11 mouse cellular contexts compared by ENCODE assay signal in the genomic region with DNA sequence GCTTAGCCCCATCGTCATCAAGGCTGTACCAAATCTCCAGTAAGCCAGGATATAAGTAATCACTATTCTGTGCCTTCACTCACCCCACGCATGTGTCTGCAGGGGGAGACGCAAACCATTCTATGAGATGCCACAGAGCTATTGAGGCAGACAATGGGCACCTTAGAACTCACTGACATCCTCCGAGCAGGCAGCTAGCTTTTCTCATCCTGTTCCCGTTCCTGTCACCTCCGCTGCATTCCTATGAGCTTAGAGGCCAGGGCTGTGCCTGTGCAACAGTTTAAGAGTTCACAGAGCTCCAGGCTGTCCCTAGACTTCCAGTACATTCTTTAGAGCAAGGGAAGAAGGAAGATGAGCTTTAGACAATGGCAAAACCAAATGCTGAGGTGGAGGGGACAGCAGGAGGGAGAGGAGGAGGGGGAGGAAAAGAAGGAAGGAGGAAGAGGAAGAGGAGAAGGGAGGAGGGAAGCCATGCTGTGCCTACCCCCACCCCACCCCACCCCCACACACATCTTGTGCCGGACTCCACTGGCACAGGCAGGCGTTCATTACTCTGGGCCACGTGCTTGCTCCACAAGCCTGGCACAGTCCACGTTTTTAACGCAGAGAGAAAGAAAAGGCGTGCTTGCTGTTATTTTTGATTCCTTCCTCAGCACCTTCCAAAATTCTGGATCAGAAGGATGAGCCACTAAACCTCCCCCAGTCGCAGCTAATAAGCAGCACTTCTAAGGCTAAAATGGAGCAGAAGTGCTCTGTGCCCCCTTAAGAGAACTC. TPM values are rescaled to one million over a fixed set of nuclear protein-coding genes. Genes with fewer than 3 reads are reported as not detected.
DNase-seq lines count a peak whose midpoint lies in the region; ATAC-seq and TF ChIP-seq lines count a peak whose summit lies in the region.
"Had no signal": no experiment of that assay in that cellular context is flagged by ENCODE, and none has a peak within 500 bp of the region (broad histone marks: within the 10 kb centered on the region; RNA-seq: fewer than 3 reads in every experiment).

No protein-coding gene starts in this region.

- H3K9me3 ChIP-seq in forebrain, embryonic 12.5 days: no peaks in the 10 kb centered on the region
- H3K9me3 ChIP-seq in forebrain, embryonic 11.5 days (ENCODE audit: control insufficient read depth, low read length): no peaks in the 10 kb centered on the region

- WGBS in forebrain, embryonic 12.5 days: 50% methylated on average over 13 of the region's 13 CpGs
- WGBS in forebrain, embryonic 11.5 days: 52% methylated on average over 13 of the region's 13 CpGs

- no peak for ATAC-seq in forebrain, embryonic 12.5 days (ENCODE audit: low FRiP score)
- no peak for ATAC-seq in forebrain, embryonic 11.5 days (replicated peaks; ENCODE audit: low FRiP score)

- H3K4me1 ChIP-seq in forebrain, embryonic 12.5 days: peaks cover 49% of the 10 kb centered on the region
- H3K4me1 ChIP-seq in forebrain, embryonic 11.5 days (replicated peaks; ENCODE audit: control insufficient read depth, insufficient read depth, low read length): peaks cover 10% of the 10 kb centered on the region

- no peak overlapping the region for H3K9ac ChIP-seq in forebrain, embryonic 12.5 days
- no peak overlapping the region for H3K9ac ChIP-seq in forebrain, embryonic 11.5 days (ENCODE audit: low read length)

- 0 out of 2 replicates have a peak, but pooled peaks have one; percentile 12 for TF ChIP-seq CTCF in layer of hippocampus, adult 2 months (conservative IDR thresholded peaks at IDR 0.05)

- H3K27ac ChIP-seq in forebrain, embryonic 12.5 days: peak overlapping the region; percentile 9; the same call in 1 of the 2 replicates
- H3K27ac ChIP-seq in forebrain, embryonic 11.5 days (ENCODE audit: low read depth, low read length): no peak overlapping the region
- H3K27ac ChIP-seq in layer of hippocampus, adult 2 months: peak overlapping the region; percentile 77
- H3K27ac ChIP-seq: kidney, postnatal 0 days had no signal

- H3K27me3 ChIP-seq in forebrain, embryonic 12.5 days: no peaks in the 10 kb centered on the region
- H3K27me3 ChIP-seq in forebrain, embryonic 11.5 days (ENCODE audit: control insufficient read depth, insufficient read depth, low read length): no peaks in the 10 kb centered on the region

- DNase-seq in forebrain, embryonic 11.5 days (ENCODE audit: low spot score): no peak
- no peak for DNase-seq in layer of hippocampus, adult 2 months (ENCODE audit: low spot score in 2 of 2)
- no peak for DNase-seq in layer of hippocampus, adult 8-10 months (ENCODE audit: low spot score in 2 of 2)
- DNase-seq in right cerebral cortex, postnatal 10 days (ENCODE audit: low spot score in 2 of 2): peak; percentile 56 to 66
- DNase-seq in right cerebral cortex, postnatal 4 days: no peak
- DNase-seq in testis, postnatal 10 days (ENCODE audit: low spot score): no peak
- no peak for DNase-seq in adrenal gland, adult 8-10 months
- DNase-seq: cerebellum, postnatal 14 days; lung, postnatal 14 days had no signal

- no peak overlapping the region for H3K4me2 ChIP-seq in forebrain, embryonic 12.5 days
- H3K4me2 ChIP-seq in forebrain, embryonic 11.5 days (ENCODE audit: low read depth, low read length, severe bottlenecking): no peak overlapping the region

- no peaks in the 10 kb centered on the region; the same call in 1 of the 2 replicates for H3K36me3 ChIP-seq in forebrain, embryonic 12.5 days (replicated peaks)
- no peaks in the 10 kb centered on the region; the same call in 1 of the 2 replicates for H3K36me3 ChIP-seq in forebrain, embryonic 11.5 days (ENCODE audit: control insufficient read depth, insufficient read depth, low read length)

- H3K4me3 ChIP-seq in forebrain, embryonic 12.5 days (replicated peaks): no peak overlapping the region
- no peak overlapping the region for H3K4me3 ChIP-seq in forebrain, embryonic 11.5 days (ENCODE audit: low read depth, low read length)
- no peak overlapping the region for H3K4me3 ChIP-seq in layer of hippocampus, adult 2 months

RNA-seq across cellular contexts. Expression of a gene that starts 14.7 kb away (rescaled TPM):
- 23.1 and 23.6 TPM in 2 replicates for polyA plus RNA-seq in forebrain, embryonic 12.5 days (2016; fragmentation: Nextera tagmentation; extraction: Ambion mirVana)
- polyA plus RNA-seq in forebrain, embryonic 11.5 days (2014; fragmentation: Nextera tagmentation; extraction: Ambion mirVana): 16.6 and 17.9 TPM in 2 replicates
- 10 to 100 TPM; 48.7 to 49.6 TPM for total RNA-seq in layer of hippocampus, adult 2 months (2021)
- total RNA-seq in layer of hippocampus, adult 8-10 months (2022): 10 to 100 TPM; 48.8 to 57.3 (median 53.6) TPM
- 10 to 100 TPM; 27.0 to 49.6 (median 37.1) TPM for total RNA-seq in adrenal gland, adult 8-10 months (2022)

Comparison
In these comparisons a context has a peak if more than half of its experiments do, and no peak if none do; other contexts are left out.
1. DNase-seq: peak in right cerebral cortex, postnatal 10 days (2 of 2); none in forebrain, embryonic 11.5 days (single experiment), layer of hippocampus, adult 2 months (0 of 2), layer of hippocampus, adult 8-10 months (0 of 2), right cerebral cortex, postnatal 4 days (single experiment), testis, postnatal 10 days (single experiment) and adrenal gland, adult 8-10 months (single experiment).